Mouse (Mus musculus): ENCODE results near the gene Gpc5.

- no peak for TF ChIP-seq CTCF (IDR thresholded peaks at IDR 0.05; ENCODE audit: extremely low read depth, insufficient read length, insufficient replicate concordance, low read depth, low read length)
- no peak for TF ChIP-seq POLR2A (IDR thresholded peaks at IDR 0.05; ENCODE audit: low read depth, low read length)
Measured at GRCm38 (mm10) chr14:115342597-115342996, 250.6 kb downstream of the Gpc5 start.
